Mouse (Mus musculus) urinary bladder, postnatal 4 days (tissue): ENCODE results near the gene Btbd35f28.
"Not testable (repeated sequence)": the region's sequence is repeated elsewhere in the genome, so short reads cannot be mapped to it uniquely, and the experiment has no call there.

ENCODE experiments used
- DNase-seq, 2 experiments: peaks; one replicate each; pipeline ENCODE4 v3.0.0; 2021 to 2022; ENCODE audit warnings: low spot score in 2 of 2

Btbd35f28 gene

GRCm38 (mm10) chrX:4196276-4196675 is at the start of gene Btbd35f28:
TSS of gene Btbd35f28 (plus strand) at chrX:4196576.
- DNase-seq, result not testable (repeated sequence)
